Mouse (Mus musculus) heart, postnatal 36 days (tissue): Measurements from ENCODE around the gene Serpina3m. TPM values are rescaled to one million over a fixed set of nuclear protein-coding genes. Genes with fewer than 3 reads are reported as not detected.
"Not testable (repeated sequence)": the region's sequence is repeated elsewhere in the genome, so short reads cannot be mapped to it uniquely, and the experiment has no call there.

Experiments used
- DNase-seq, 2 experiments: peaks; one replicate each; pipeline ENCODE4 v3.0.0; 2021 to 2022
- intact Hi-C: fragments of 180-260 bp; cut with DNase I; formaldehyde crosslinking; loops from one replicate; pipeline ENCODE4 v1.15.1; 2025
- total RNA-seq, 2 experiments: library from RNA; stranded (reverse); gene quantifications; 2 replicates each; pipeline ENCODE4 v1.2.3; 2021

Gene Serpina3m
- total RNA-seq, 2 experiments from 2014 or later, result not detected

GRCm38 (mm10) chr12:104386878-104387277, 48.6 kb downstream of the Serpina3m start:
- DNase-seq, intact Hi-C loops: not testable (repeated sequence)

GRCm38 (mm10) chr12:104388477-104388876, 50.2 kb downstream of the Serpina3m start:
- DNase-seq, result no peak
- intact Hi-C loops, result no loop called here

- DNase-seq, intact Hi-C loops: not testable (repeated sequence)
Observed at GRCm38 (mm10) chr12:104391057-104391456, 52.8 kb downstream of the Serpina3m start.

GRCm38 (mm10) chr12:104403968-104404367, 65.7 kb downstream of the Serpina3m start:
- intact Hi-C loops, result no loop called here
- no peak for DNase-seq

- intact Hi-C loops, result no loop called here
- DNase-seq, result peak; percentile 7 to 36
Observed at GRCm38 (mm10) chr12:104406454-104406885, 68.2 kb downstream of the Serpina3m start, which contains the start of gene Serpina3n. TSS of gene Serpina3n (plus strand) at chr12:104406729.

- intact Hi-C loops, result no loop called here
- DNase-seq, result no peak
Observed at GRCm38 (mm10) chr12:104412507-104412906, 74.2 kb downstream of the Serpina3m start.

GRCm38 (mm10) chr12:104414576-104414975, 76.3 kb downstream of the Serpina3m start:
- DNase-seq, result no peak
- intact Hi-C loops, result no loop called here

GRCm38 (mm10) chr12:104415625-104416315, 77.5 kb downstream of the Serpina3m start:
- DNase-seq, result peak; percentile 28 to 31
- intact Hi-C loops, result loop anchor here (5.0 kb wide), 1 partner anchor 68 kb away; no protein-coding TSS in a partner anchor

- intact Hi-C loops, result loop anchor here (1.0 to 5.0 kb wide), 3 partner anchors 71 to 424 kb away; no protein-coding TSS in a partner anchor
- DNase-seq, result peak; percentile 73 to 85
Observed at GRCm38 (mm10) chr12:104418340-104419135, 80.3 kb downstream of the Serpina3m start.

GRCm38 (mm10) chr12:104419136-104419462, 80.8 kb downstream of the Serpina3m start:
- no peak for DNase-seq
- intact Hi-C loops, result loop anchor here (2.0 to 5.0 kb wide), 2 partner anchors 72 to 424 kb away; no protein-coding TSS in a partner anchor

GRCm38 (mm10) chr12:104422615-104423392, 84.5 kb downstream of the Serpina3m start:
- intact Hi-C loops, result no loop called here

GRCm38 (mm10) chr12:104425591-104425990, 87.3 kb downstream of the Serpina3m start:
- intact Hi-C loops, result no loop called here

More at GRCm38 (mm10) chr12:104422615-104423392, 84.5 kb downstream of the Serpina3m start:
- peak in 1 of 2 experiments; percentile 9 for DNase-seq

GRCm38 (mm10) chr12:104426915-104427314, 88.6 kb downstream of the Serpina3m start:
- DNase-seq, result peak in 1 of 2 experiments; percentile 30
- intact Hi-C loops, result no loop called here

More at GRCm38 (mm10) chr12:104425591-104425990, 87.3 kb downstream of the Serpina3m start:
- DNase-seq, result no peak

GRCm38 (mm10) chr12:104431359-104431758, 93.1 kb downstream of the Serpina3m start:
- intact Hi-C loops, result no loop called here
- DNase-seq, result no peak

GRCm38 (mm10) chr12:104433214-104433613, 94.9 kb downstream of the Serpina3m start:
- no peak for DNase-seq
- intact Hi-C loops, result no loop called here

- intact Hi-C loops, result no loop called here
- no peak for DNase-seq
Observed at GRCm38 (mm10) chr12:104433951-104434735, 95.9 kb downstream of the Serpina3m start.

GRCm38 (mm10) chr12:104440087-104440760, 101.9 kb downstream of the Serpina3m start:
- peak; percentile 83 to 89 for DNase-seq
- intact Hi-C loops, result loop anchor here (1.0 to 10.0 kb wide), 3 partner anchors 259 to 585 kb away; no protein-coding TSS in a partner anchor

GRCm38 (mm10) chr12:104443716-104444115, 105.4 kb downstream of the Serpina3m start:
- intact Hi-C loops, result loop anchor here (10.0 kb wide), 1 partner anchor 581 kb away; no protein-coding TSS in a partner anchor
- DNase-seq, result peak; percentile 17 to 23
